ENCODE assay signal across 31 mouse cellular contexts in the genomic region with DNA sequence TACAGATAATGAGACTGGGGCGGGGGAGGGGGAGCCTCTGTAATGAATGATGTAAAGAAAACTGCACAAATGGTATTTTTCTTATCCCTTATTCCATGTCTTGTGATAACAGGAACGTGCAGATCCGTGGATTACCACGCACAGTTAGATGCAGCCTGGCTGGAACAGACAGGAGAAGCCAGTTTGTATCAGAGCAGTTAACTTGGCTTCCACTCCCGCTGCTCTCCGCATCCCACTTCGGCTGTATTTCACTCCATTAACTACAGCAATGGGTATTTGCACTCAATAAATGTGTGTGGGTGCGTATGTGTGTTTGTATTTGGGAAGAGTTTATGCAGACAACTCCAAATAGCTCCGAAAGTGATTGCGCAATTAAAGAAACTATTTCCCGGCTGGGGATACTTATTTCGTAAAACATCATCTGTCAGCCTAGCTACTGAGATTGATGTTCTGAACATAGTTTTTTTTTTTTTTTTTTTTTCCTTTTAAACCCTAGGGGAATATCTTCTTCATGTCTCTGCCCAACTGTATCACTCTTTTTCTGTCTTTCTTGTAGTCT.
DNase-seq lines count a peak whose midpoint lies in the region; ATAC-seq lines count a peak whose summit lies in the region.
"Had no signal": no experiment of that assay in that cellular context is flagged by ENCODE, and none has a peak within 500 bp of the region (broad histone marks: within the 10 kb centered on the region; RNA-seq: fewer than 3 reads in every experiment).

No protein-coding gene starts in this region.

- H3K4me2 ChIP-seq in kidney, embryonic 16.5 days (replicated peaks; ENCODE audit: low read depth, low read length) = peak overlapping the region; percentile 10; the same call in 1 of the 2 replicates
- no peak overlapping the region for H3K4me2 ChIP-seq in lung, embryonic 16.5 days (ENCODE audit: low read depth, low read length)
- no peak overlapping the region for H3K4me2 ChIP-seq in neural tube, embryonic 12.5 days (replicated peaks)
- H3K4me2 ChIP-seq in neural tube, embryonic 15.5 days = peak overlapping the region; percentile 28
- H3K4me2 ChIP-seq: embryonic facial prominence, embryonic 15.5 days; forebrain, embryonic 12.5 days; stomach, embryonic 15.5 days had no signal

- peak; percentile 23; the same call in 1 of the 2 replicates for ATAC-seq in kidney, embryonic 16.5 days (ENCODE audit: low FRiP score, low TSS enrichment)
- ATAC-seq in lung, embryonic 16.5 days (ENCODE audit: low read depth) = 0 out of 2 replicates have a peak, but pooled peaks have one; percentile 34
- 0 out of 2 replicates have a peak, but pooled peaks have one; percentile 31 for ATAC-seq in neural tube, embryonic 12.5 days (ENCODE audit: low FRiP score, low read depth)
- ATAC-seq in neural tube, embryonic 15.5 days (ENCODE audit: low FRiP score) = peak; percentile 76
- ATAC-seq: activated CD4-positive, CD25-positive, alpha-beta regulatory T cell, adult 4 months; forebrain, postnatal 0 days had no signal

- H3K4me3 ChIP-seq in kidney, embryonic 16.5 days (ENCODE audit: low read length) = no peak overlapping the region
- H3K4me3 ChIP-seq in lung, embryonic 16.5 days (ENCODE audit: low read length) = no peak overlapping the region
- no peak overlapping the region for H3K4me3 ChIP-seq in neural tube, embryonic 12.5 days
- H3K4me3 ChIP-seq in neural tube, embryonic 15.5 days (replicated peaks) = no peak overlapping the region
- H3K4me3 ChIP-seq: embryonic facial prominence, embryonic 10.5 days; embryonic facial prominence, embryonic 15.5 days; forebrain, embryonic 12.5 days; hindbrain, embryonic 10.5 days; layer of hippocampus, adult 2 months; stomach, embryonic 15.5 days had no signal

- no peaks in the 10 kb centered on the region for H3K36me3 ChIP-seq in kidney, embryonic 16.5 days (ENCODE audit: insufficient read depth, low read length)
- H3K36me3 ChIP-seq in lung, embryonic 16.5 days (ENCODE audit: control insufficient read depth, insufficient read depth, low read length) = no peaks in the 10 kb centered on the region
- H3K36me3 ChIP-seq in neural tube, embryonic 12.5 days = no peaks in the 10 kb centered on the region
- H3K36me3 ChIP-seq in neural tube, embryonic 15.5 days = no peaks in the 10 kb centered on the region
- H3K36me3 ChIP-seq: embryonic facial prominence, embryonic 10.5 days; embryonic facial prominence, embryonic 15.5 days; forebrain, embryonic 12.5 days; hindbrain, embryonic 10.5 days; stomach, embryonic 15.5 days had no signal

- no peaks in the 10 kb centered on the region for H3K27me3 ChIP-seq in kidney, embryonic 16.5 days (ENCODE audit: insufficient read depth, low read length)
- no peaks in the 10 kb centered on the region for H3K27me3 ChIP-seq in lung, embryonic 16.5 days (ENCODE audit: control insufficient read depth, insufficient read depth, low read depth, low read length)
- no peaks in the 10 kb centered on the region for H3K27me3 ChIP-seq in neural tube, embryonic 12.5 days (replicated peaks)
- H3K27me3 ChIP-seq in neural tube, embryonic 15.5 days (replicated peaks) = no peaks in the 10 kb centered on the region
- H3K27me3 ChIP-seq: CH12.LX; embryonic facial prominence, embryonic 15.5 days; stomach, embryonic 15.5 days had no signal

- 45% methylated on average over 12 of the region's 12 CpGs for WGBS in kidney, embryonic 16.5 days
- 59% methylated on average over 12 of the region's 12 CpGs for WGBS in lung, embryonic 16.5 days
- 81% methylated on average over 12 of the region's 12 CpGs for WGBS in neural tube, embryonic 12.5 days
- 38% methylated on average over 12 of the region's 12 CpGs for WGBS in neural tube, embryonic 15.5 days

- H3K9ac ChIP-seq in kidney, embryonic 16.5 days (replicated peaks; ENCODE audit: low read length) = no peak overlapping the region
- no peak overlapping the region for H3K9ac ChIP-seq in lung, embryonic 16.5 days (ENCODE audit: low read length)
- no peak overlapping the region for H3K9ac ChIP-seq in neural tube, embryonic 12.5 days
- no peak overlapping the region for H3K9ac ChIP-seq in neural tube, embryonic 15.5 days (replicated peaks)
- H3K9ac ChIP-seq: embryonic facial prominence, embryonic 15.5 days; forebrain, embryonic 12.5 days; forebrain, postnatal 0 days; liver, embryonic 14.5 days; stomach, embryonic 15.5 days had no signal

- no peak overlapping the region for H3K27ac ChIP-seq in kidney, embryonic 16.5 days (ENCODE audit: low read length)
- no peak overlapping the region for H3K27ac ChIP-seq in lung, embryonic 16.5 days (ENCODE audit: low read length)
- H3K27ac ChIP-seq in neural tube, embryonic 12.5 days = no peak overlapping the region
- no peak overlapping the region for H3K27ac ChIP-seq in neural tube, embryonic 15.5 days (replicated peaks)
- H3K27ac ChIP-seq: embryonic facial prominence, embryonic 10.5 days; embryonic facial prominence, embryonic 15.5 days; forebrain, embryonic 12.5 days; hindbrain, embryonic 10.5 days; layer of hippocampus, adult 2 months; liver, embryonic 14.5 days; macrophage; stomach, embryonic 15.5 days had no signal

- no peak for DNase-seq in kidney, adult 18-20 months
- DNase-seq in lung, postnatal 14 days = no peak
- no peak for DNase-seq in neural tube, embryonic 10.5 days (ENCODE audit: extremely low spot score, low spot score)
- no peak for DNase-seq in adrenal gland, adult 8-10 months
- DNase-seq: adrenal gland, adult 2 months; B cell, adult 2 months; cerebellum, adult 2 months; cerebellum, postnatal 14 days; forebrain, postnatal 0 days; heart, postnatal 14 days; kidney, adult 2 months; kidney, postnatal 25 days; layer of hippocampus, postnatal 36 days; left cerebral cortex, postnatal 4 days; midbrain, embryonic 14.5 days; right cerebral cortex, postnatal 25 days; thymus, postnatal 14 days had no signal

- no peaks in the 10 kb centered on the region for H3K9me3 ChIP-seq in kidney, embryonic 16.5 days (ENCODE audit: low read length)
- H3K9me3 ChIP-seq in lung, embryonic 16.5 days (ENCODE audit: control insufficient read depth, low read length) = no peaks in the 10 kb centered on the region
- H3K9me3 ChIP-seq in neural tube, embryonic 12.5 days = no peaks in the 10 kb centered on the region
- no peaks in the 10 kb centered on the region for H3K9me3 ChIP-seq in neural tube, embryonic 15.5 days (replicated peaks)
- H3K9me3 ChIP-seq: embryonic facial prominence, embryonic 10.5 days; embryonic facial prominence, embryonic 15.5 days; forebrain, embryonic 12.5 days; hindbrain, embryonic 10.5 days; stomach, embryonic 15.5 days had no signal

- H3K4me1 ChIP-seq in kidney, embryonic 16.5 days (ENCODE audit: insufficient read depth, low read length) = peaks cover 10% of the 10 kb centered on the region; the same call in 1 of the 2 replicates
- no peaks in the 10 kb centered on the region for H3K4me1 ChIP-seq in lung, embryonic 16.5 days (replicated peaks; ENCODE audit: control insufficient read depth, insufficient read depth, low read length)
- no peaks in the 10 kb centered on the region for H3K4me1 ChIP-seq in neural tube, embryonic 12.5 days
- peaks cover 26% of the 10 kb centered on the region for H3K4me1 ChIP-seq in neural tube, embryonic 15.5 days
- H3K4me1 ChIP-seq: embryonic facial prominence, embryonic 10.5 days; embryonic facial prominence, embryonic 15.5 days; forebrain, embryonic 12.5 days; hindbrain, embryonic 10.5 days; stomach, embryonic 15.5 days had no signal

Comparison
In these comparisons a context has a peak if more than half of its experiments do, and no peak if none do; other contexts are left out.
1. H3K4me2 ChIP-seq: peak in kidney, embryonic 16.5 days (single experiment) and neural tube, embryonic 15.5 days (single experiment); none in lung, embryonic 16.5 days (single experiment) and neural tube, embryonic 12.5 days (single experiment).
2. ATAC-seq: peak in every context shown above with its lines; median percentile 76 in neural tube, embryonic 15.5 days; 34 in lung, embryonic 16.5 days; 31 in neural tube, embryonic 12.5 days; 23 in kidney, embryonic 16.5 days.